Mouse (Mus musculus) forebrain, postnatal 0 days (tissue): ENCODE data around the gene Duxbl1. TPM values are rescaled to one million over a fixed set of nuclear protein-coding genes. Genes with fewer than 3 reads are reported as not detected.
A peak's percentile ranks its signal among the peaks of the same experiment; 100 is the strongest.
"Not testable (repeated sequence)": the region's sequence is repeated elsewhere in the genome, so short reads cannot be mapped to it uniquely, and the experiment has no call there.

Experiments
- ATAC-seq: fragments of 200-750 bp; cut with Nextera tagmentation; 2 replicates; pipeline ENCODE4 v1.8.0; 2017; ENCODE audit warnings: mild to moderate bottlenecking, moderate library complexity
- DNase-seq: peaks from one replicate; pipeline ENCODE4 v3.0.0-alpha.2; 2015
- H3K27ac ChIP-seq: fragments of 300-500 bp; sonication (generic); 2 replicates; pipeline ENCODE4 v1.5.1; 2014; ENCODE audit warnings: low read depth, mild to moderate bottlenecking, antibody characterized with exemption, low read length, moderate library complexity, mixed read lengths
- H3K27me3 ChIP-seq: fragments of 300-500 bp; sonication (generic); 2 replicates; pipeline ENCODE4 v1.6.1; 2014; ENCODE audit warnings: mild to moderate bottlenecking, low read length, mixed read lengths; ENCODE audit not compliant: insufficient read depth
- H3K36me3 ChIP-seq: fragments of 300-500 bp; sonication (generic); 2 replicates; pipeline ENCODE4 v1.6.1; 2014; ENCODE audit warnings: mild to moderate bottlenecking, moderate library complexity; ENCODE audit not compliant: insufficient read depth
- H3K4me1 ChIP-seq: fragments of 300-500 bp; sonication (generic); 2 replicates; pipeline ENCODE4 v1.6.1; 2014; ENCODE audit warnings: antibody characterized with exemption; ENCODE audit not compliant: insufficient read depth
- H3K4me2 ChIP-seq: fragments of 300-500 bp; sonication (generic); 2 replicates; pipeline ENCODE4 v1.6.1; 2014; ENCODE audit warnings: low read depth, mild to moderate bottlenecking, moderate library complexity
- H3K4me3 ChIP-seq: fragments of 300-500 bp; sonication (generic); 2 replicates; pipeline ENCODE4 v1.5.1; 2014; ENCODE audit warnings: low read depth, low read length, mixed read lengths
- H3K9ac ChIP-seq: fragments of 300-500 bp; sonication (generic); 2 replicates; pipeline ENCODE4 v1.6.1; 2014; ENCODE audit warnings: mild to moderate bottlenecking
- H3K9me3 ChIP-seq: fragments of 300-500 bp; sonication (generic); 2 replicates; pipeline ENCODE4 v1.6.1; 2016; ENCODE audit warnings: low read length
- WGBS: fragments of 180-500 bp; shearing (Covaris S2); extraction: QIAGEN DNeasy Blood & Tissue Kit; methylation state at CpG from one replicate; pipeline ENCODE4 v1.1.7; 2014; 5-methylcytosine and 5-hydroxymethylcytosine counted together
- polyA plus RNA-seq: library from polyadenylated mRNA; unstranded; fragments of >200 nt; fragmentation: Nextera tagmentation; extraction: Ambion mirVana; gene quantifications from 2 replicates; pipeline ENCODE4 v1.2.1, GENCODE M21; 2015
- total RNA-seq: library from RNA; depleted of rRNA; stranded (reverse); fragments of >200 nt; gene quantifications from 2 replicates; pipeline ENCODE4 v1.2.3, GENCODE M21; 2014; rRNA removed

Gene Duxbl1
- total RNA-seq (1.2 and 6.4 TPM in 2 replicates), polyA plus RNA-seq (1.1 and 2.0 TPM in 2 replicates)

GRCm38 (mm10) chr14:25978371-25979241 is at the start of gene Duxbl1:
TSS of gene Duxbl1 (plus strand) at chr14:25978577.
- not testable (repeated sequence) for H3K4me1 ChIP-seq, H3K36me3 ChIP-seq, H3K9me3 ChIP-seq, DNase-seq, H3K27me3 ChIP-seq
- H3K27ac ChIP-seq, result peak within 1 kb of the TSS; percentile 64
- H3K9ac ChIP-seq, result peak within 1 kb of the TSS; percentile 51
- peak; percentile 91 for ATAC-seq
- WGBS, result no CpG with 5 or more reads among the region's 25 CpGs
- H3K4me3 ChIP-seq, result 0 out of 2 replicates have a peak within 1 kb of the TSS, but pooled peaks have one; percentile 14
- peak within 1 kb of the TSS; percentile 38 for H3K4me2 ChIP-seq

GRCm38 (mm10) chr14:25936867-25937630 is 41.3 kb upstream of the Duxbl1 start:
- H3K4me3 ChIP-seq, H3K4me1 ChIP-seq, H3K9ac ChIP-seq, H3K4me2 ChIP-seq, DNase-seq, H3K27ac ChIP-seq, H3K27me3 ChIP-seq, H3K9me3 ChIP-seq, H3K36me3 ChIP-seq, ATAC-seq: not testable (repeated sequence)
- no CpG with 5 or more reads among the region's 5 CpGs for WGBS

GRCm38 (mm10) chr14:25938004-25938403 is 40.4 kb upstream of the Duxbl1 start, which contains the start of gene Cphx1:
TSS of gene Cphx1 (plus strand) at chr14:25938304.
- H3K27me3 ChIP-seq, H3K4me3 ChIP-seq, H3K36me3 ChIP-seq, H3K4me2 ChIP-seq, H3K27ac ChIP-seq, H3K9ac ChIP-seq, H3K9me3 ChIP-seq, H3K4me1 ChIP-seq, ATAC-seq, DNase-seq: not testable (repeated sequence)
- WGBS, result no CpG with 5 or more reads among the region's 8 CpGs

- not testable (repeated sequence) for H3K4me1 ChIP-seq, ATAC-seq, H3K27me3 ChIP-seq, H3K4me3 ChIP-seq, H3K9ac ChIP-seq, H3K36me3 ChIP-seq, H3K27ac ChIP-seq, H3K4me2 ChIP-seq, DNase-seq, H3K9me3 ChIP-seq
- whole genome bisulfite sequencing, result no CpG with 5 or more reads among the region's 3 CpGs
These were observed 20.5 kb upstream of the Duxbl1 start for GRCm38 (mm10) chr14:25957861-25958260.

DNA sequence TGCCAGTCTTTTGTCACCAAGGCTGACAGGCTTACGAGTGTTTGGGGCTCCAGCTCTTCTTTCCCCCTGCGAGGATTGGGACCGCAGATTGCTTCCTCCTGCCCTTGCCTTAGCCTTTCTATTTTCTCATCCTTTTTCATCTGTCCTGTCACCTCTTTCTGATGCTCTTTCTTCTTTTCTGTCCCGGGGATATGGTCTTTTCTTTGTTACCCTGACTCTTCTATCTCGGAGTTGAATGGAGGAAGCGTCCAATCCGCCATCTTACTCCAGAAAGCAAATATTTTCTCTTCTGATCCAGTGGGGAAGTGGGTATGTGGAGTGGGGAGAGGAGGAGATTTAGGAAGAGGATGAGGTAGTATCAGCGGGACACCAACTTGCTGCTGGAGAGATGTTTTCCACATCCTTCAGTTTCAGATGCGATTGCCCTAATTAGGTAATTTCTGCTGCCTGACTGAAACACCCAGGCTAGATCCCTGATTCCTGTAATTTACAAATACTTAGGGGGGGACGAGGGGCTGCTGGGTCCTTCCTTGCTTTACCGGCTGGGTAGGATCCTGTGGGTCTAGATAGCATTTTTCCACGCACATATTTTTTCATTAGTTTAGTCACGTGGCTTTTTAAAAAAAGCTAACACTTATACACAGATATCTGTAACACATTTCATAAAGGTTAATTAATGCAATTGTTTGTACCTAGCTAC is 1.0 kb downstream of the Duxbl1 start:
- ATAC-seq, result peak; percentile 59
- not testable (repeated sequence) for H3K36me3 ChIP-seq, H3K9me3 ChIP-seq, H3K27me3 ChIP-seq, DNase-seq, H3K4me1 ChIP-seq
- Histone ChIP-seq H3K27ac (peak overlapping the region; percentile 64), H3K9ac (peak overlapping the region; percentile 51), H3K4me2 (peak overlapping the region; percentile 38), H3K4me3 (0 out of 2 replicates have a peak overlapping the region, but pooled peaks have one; percentile 14)
- WGBS, result 0% methylated on average over 6 of the region's 13 CpGs

GRCm38 (mm10) chr14:25981880-25982279 is 3.5 kb downstream of the Duxbl1 start:
- H3K27me3 ChIP-seq, H3K9ac ChIP-seq, H3K9me3 ChIP-seq, H3K4me1 ChIP-seq, H3K36me3 ChIP-seq, ATAC-seq, H3K4me3 ChIP-seq, H3K27ac ChIP-seq, DNase-seq, H3K4me2 ChIP-seq: not testable (repeated sequence)
- WGBS, result 74% methylated on average over 4 of the region's 9 CpGs

DNA sequence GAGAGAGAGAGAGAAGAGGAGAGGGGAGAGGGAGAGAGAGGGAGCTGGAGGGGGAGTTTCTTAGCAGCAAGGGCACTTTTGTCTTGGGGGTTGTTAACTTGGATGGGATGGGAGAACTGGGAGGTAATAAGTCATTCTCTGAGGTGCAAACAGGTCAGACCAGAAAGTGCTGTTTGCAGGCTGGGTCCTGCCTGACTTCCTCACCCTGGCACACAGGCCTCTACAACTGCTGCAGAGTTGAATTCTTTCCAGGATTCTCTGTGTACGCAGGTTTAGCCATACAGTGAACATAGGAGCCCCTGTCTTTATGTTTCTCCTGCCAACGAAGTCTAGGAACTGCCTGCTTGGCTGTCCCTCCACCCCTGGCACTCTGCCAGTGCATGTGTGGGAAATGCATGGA is 29.1 kb downstream of the Duxbl1 start:
- not testable (repeated sequence) for H3K4me1 ChIP-seq, H3K27me3 ChIP-seq, H3K27ac ChIP-seq, H3K9me3 ChIP-seq, H3K36me3 ChIP-seq, H3K4me2 ChIP-seq, ATAC-seq, DNase-seq, H3K9ac ChIP-seq, H3K4me3 ChIP-seq
- WGBS, result no CpG with 5 or more reads among the region's 2 CpGs

DNA sequence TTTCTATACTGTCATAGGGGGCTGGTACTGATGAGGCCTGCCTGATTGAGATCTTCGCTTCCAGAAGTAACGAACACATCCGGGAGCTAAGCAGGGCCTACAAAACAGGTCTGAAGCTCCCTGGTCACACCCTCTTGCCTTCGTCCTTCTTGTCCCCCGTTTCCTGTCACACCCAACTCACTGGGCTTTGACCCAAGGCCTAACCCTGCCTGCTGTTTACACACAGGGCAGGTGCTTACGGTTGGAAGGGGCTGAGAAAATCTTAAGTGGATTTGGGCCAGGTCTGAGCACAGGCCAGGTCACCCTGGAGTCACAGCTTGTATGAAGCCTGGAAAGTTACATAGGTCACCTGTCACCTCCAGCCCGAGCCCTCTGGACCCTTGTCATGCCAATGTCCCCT is 38.0 kb downstream of the Duxbl1 start:
- not testable (repeated sequence) for H3K27me3 ChIP-seq, H3K4me3 ChIP-seq, DNase-seq, H3K27ac ChIP-seq, H3K4me1 ChIP-seq, H3K9ac ChIP-seq, H3K36me3 ChIP-seq, ATAC-seq, H3K9me3 ChIP-seq, H3K4me2 ChIP-seq
- no CpG with 5 or more reads among the region's 7 CpGs for WGBS

GRCm38 (mm10) chr14:26021555-26021954 is 43.2 kb downstream of the Duxbl1 start:
- no CpG with 5 or more reads among the region's 9 CpGs for WGBS
- H3K27me3 ChIP-seq, H3K4me3 ChIP-seq, H3K36me3 ChIP-seq, H3K9me3 ChIP-seq, H3K27ac ChIP-seq, ATAC-seq, H3K4me2 ChIP-seq, H3K9ac ChIP-seq, H3K4me1 ChIP-seq, DNase-seq: not testable (repeated sequence)
